Mouse (Mus musculus): Measurements from ENCODE around the gene Vmn1r213. TPM values are rescaled to one million over a fixed set of nuclear protein-coding genes. Genes with fewer than 3 reads are reported as not detected.

Gene Vmn1r213
- not detected in 2 replicates for total RNA-seq (2015)
- not detected in 2 replicates for total RNA-seq (2017)

DNA sequence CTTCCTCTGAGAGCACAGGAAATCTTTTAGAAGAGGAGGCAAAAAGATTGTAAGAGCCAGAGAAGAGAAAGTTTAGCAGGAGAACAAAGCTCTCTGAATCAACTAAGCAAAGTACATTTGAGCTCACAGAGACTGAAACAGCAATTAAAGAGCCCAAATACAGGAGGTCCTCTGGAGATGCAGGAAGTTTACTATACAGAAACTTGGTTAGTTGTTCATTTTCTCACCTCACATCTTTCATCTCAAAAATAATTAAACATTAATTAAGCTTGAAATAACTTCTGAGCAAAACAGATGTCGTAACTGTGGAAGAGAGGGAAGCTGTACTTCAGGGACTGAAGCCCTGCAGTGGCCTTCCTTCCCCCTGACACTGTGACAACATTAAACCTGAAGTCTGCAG lies at the start of gene Vmn1r213:
Gene Vmn1r213, plus strand, starts transcription at position 301 of the 400 bp plus-strand sequence.
- no peak for ATAC-seq (ENCODE audit: poor library complexity, severe bottlenecking)

DNA sequence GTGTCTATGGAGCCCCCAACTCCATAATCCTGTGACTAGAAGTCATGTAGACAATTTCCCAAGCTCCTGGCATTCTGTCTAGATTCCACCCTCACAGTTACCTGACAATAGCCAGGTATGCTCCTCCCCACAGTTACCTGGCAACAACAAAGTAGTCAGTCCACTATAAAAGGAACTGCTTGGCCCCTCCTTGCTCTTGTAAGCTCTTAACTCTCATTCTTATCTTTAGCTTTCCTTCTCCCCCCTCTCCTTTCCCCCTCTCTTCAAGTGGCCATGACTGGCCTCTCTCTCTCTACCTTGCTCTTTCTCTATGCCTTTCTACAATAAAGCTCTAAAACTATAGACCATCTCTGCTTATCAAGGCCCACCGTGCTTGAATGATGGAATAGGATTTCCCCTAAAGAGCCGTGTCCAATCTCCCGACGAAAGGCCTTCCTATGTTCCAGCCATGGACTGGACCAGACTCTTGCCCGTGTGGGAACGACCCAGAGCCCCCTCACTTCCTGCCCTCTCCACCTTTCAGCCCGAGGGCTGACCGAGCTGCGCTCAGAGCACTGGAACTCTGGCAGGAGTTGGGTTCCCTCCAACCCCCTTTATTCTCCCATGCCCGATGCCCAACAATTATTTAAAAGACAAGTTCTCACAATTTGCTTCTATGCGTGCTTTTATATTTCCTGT lies 17.1 kb upstream of the Vmn1r213 start:
- no peak for ATAC-seq (ENCODE audit: poor library complexity, severe bottlenecking)

DNA sequence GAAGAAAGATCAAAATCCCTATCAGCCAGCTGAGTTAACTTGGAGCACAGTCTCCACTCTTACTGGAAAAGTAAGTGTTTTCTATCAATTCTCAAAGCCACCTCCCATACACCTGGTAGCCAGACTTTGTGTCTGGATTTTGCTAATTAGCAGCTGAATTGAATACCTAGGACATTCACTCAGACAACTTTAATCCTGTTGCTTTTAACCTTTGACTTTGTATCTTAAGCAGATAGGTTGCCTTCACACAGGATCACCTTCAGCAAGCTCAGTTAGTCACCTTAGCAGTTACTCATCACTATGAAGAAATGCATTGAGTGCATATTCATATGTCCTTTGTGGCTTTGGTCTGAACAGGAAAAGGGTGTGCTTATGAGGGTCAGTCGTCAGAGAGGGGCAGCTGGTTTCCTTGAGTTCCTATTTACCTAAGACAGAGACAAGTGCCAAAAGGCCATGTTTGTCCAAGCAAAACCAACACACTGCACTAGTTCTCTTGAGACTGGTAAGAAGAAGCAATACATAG lies 15.2 kb upstream of the Vmn1r213 start:
- ATAC-seq (ENCODE audit: poor library complexity, severe bottlenecking), result no peak

DNA sequence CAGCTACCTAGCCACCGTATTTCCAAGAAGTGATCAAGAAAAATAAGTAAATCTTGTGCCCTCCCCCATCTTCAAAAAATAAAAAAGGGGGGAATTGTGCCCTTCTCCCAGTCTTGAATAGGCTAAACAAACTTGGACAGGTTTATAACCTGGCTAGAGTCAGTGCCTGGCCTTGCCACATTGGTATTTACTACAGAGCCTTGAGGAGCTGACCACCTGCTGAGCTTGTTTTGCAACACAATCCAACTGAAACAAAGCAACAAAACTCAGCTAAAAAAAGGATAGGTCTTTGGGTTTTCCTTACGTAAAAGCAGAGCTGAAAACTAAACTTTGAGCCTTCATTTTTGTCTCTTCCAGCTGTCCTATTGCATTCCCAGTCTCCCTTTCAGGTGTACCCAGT lies 14.7 kb upstream of the Vmn1r213 start:
- ATAC-seq (ENCODE audit: poor library complexity, severe bottlenecking), result no peak

DNA sequence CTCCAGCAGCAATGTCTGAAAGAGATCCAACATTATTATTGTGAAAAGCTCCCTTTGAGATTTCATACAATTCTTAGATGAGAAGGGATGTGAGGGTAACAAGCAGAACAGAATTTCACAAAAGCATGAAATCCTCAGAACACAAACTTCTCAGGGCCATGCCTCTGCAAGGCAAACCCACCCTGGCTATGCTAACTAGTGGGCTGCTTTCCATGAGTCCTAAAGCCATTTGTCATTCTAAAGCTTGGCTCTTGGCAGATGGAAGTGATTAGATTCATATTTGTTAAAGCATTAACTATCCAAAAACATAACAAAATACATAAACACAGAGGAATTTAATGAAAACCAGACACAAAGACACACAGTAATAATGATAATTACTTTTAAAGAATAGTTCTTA lies 10.7 kb downstream of the Vmn1r213 start:
- ATAC-seq (ENCODE audit: poor library complexity, severe bottlenecking), result no peak

DNA sequence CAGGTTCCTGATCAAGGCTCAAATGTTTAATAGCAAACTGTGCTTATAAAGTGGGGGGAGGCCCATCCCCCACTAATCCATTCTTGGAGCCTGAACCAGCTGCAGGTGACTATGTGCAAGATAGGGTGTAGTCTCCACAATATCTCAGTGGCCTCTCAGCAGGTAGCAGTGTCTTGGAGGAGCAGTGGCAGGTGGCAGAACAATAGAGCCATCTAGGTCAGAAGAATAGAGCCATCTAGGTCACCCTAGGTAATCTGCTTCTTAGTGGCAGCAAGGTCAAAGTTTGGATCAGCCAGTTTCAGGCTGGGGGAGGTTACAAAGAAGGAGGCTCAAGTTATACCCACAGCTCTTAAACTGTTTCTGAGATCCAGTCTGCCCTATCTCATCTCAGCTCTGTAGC lies 17.4 kb downstream of the Vmn1r213 start:
- no peak for ATAC-seq (ENCODE audit: poor library complexity, severe bottlenecking)

DNA sequence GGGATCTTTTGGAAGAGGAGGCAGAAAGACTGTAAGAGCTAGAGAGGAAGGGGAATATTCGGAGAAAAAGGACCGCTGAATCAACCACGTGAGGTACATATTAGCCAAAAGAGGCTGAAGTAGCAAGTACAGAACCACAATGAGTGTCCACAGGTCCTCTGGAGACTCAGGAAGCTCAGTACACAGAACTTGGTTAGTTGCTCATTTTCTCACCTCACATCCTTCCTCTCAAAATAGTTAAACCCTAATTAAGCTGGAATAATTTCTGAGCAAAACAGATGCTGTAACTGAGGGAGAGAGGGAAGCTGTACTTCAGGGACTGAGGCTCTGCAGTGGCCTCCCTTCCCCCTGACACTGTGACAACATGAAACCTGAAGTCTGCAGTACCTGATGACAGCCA lies 22.7 kb downstream of the Vmn1r213 start, which contains the start of gene Vmn1r214:
Gene Vmn1r214, plus strand, starts transcription at position 301 of the 400 bp plus-strand sequence.
- no peak for ATAC-seq (ENCODE audit: poor library complexity, severe bottlenecking)

DNA sequence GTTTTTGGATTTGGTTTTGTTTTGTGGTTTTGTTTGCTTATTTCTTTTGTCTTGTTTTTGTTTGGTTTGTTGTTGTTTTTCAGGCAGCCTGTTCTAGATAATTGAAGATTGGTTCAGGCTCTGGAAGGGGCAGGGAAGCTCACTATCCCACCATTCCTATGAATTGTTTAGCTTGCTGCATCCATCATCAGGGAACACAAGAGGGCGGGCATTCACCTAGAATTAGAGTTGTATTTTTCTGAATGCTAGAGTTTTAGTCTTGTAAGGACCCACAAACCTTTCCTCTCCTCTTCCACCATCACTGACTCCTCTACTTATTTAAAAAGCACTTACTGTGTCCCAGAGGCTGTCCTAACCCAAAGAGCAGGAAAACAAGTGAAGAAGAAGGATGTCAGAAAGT lies 50.3 kb downstream of the Vmn1r213 start:
- no peak for ATAC-seq (ENCODE audit: poor library complexity, severe bottlenecking)

Other genes with a start within 250 kb of the Vmn1r213 start
- not detected in 2 replicates for gene Vmn1r208, start 230.3 kb upstream of the Vmn1r213 start, total RNA-seq (2015)
- gene Vmn1r208, start 230.3 kb upstream of the Vmn1r213 start, total RNA-seq (2017), result not detected in 2 replicates
- not detected in 2 replicates for gene Vmn1r209, start 198.0 kb upstream of the Vmn1r213 start, total RNA-seq (2015)
- gene Vmn1r209, start 198.0 kb upstream of the Vmn1r213 start, total RNA-seq (2017), result not detected in 2 replicates
- not detected in 2 replicates for gene Vmn1r210, start 176.3 kb upstream of the Vmn1r213 start, total RNA-seq (2015)
- gene Vmn1r210, start 176.3 kb upstream of the Vmn1r213 start, total RNA-seq (2017), result not detected in 2 replicates
- gene Vmn1r211, start 150.1 kb upstream of the Vmn1r213 start, total RNA-seq (2015), result not detected in 2 replicates
- not detected in 2 replicates for gene Vmn1r211, start 150.1 kb upstream of the Vmn1r213 start, total RNA-seq (2017)
- not detected in 2 replicates for gene Vmn1r212, start 123.5 kb upstream of the Vmn1r213 start, total RNA-seq (2015)
- not detected in 2 replicates for gene Vmn1r212, start 123.5 kb upstream of the Vmn1r213 start, total RNA-seq (2017)
- not detected in 2 replicates for gene Vmn1r214, start 22.8 kb downstream of the Vmn1r213 start, total RNA-seq (2015)
- not detected in 2 replicates for gene Vmn1r214, start 22.8 kb downstream of the Vmn1r213 start, total RNA-seq (2017)
- not detected in 2 replicates for gene Vmn1r215, start 60.4 kb downstream of the Vmn1r213 start, total RNA-seq (2015)
- not detected in 2 replicates for gene Vmn1r215, start 60.4 kb downstream of the Vmn1r213 start, total RNA-seq (2017)
- gene Vmn1r217, start 110.6 kb downstream of the Vmn1r213 start, total RNA-seq (2015), result not detected in 2 replicates
- not detected in 2 replicates for gene Vmn1r217, start 110.6 kb downstream of the Vmn1r213 start, total RNA-seq (2017)
- gene Vmn1r218, start 125.5 kb downstream of the Vmn1r213 start, total RNA-seq (2015), result not detected in 2 replicates
- not detected in 2 replicates for gene Vmn1r218, start 125.5 kb downstream of the Vmn1r213 start, total RNA-seq (2017)
- not detected in 2 replicates for gene Vmn1r219, start 151.7 kb downstream of the Vmn1r213 start, total RNA-seq (2015)
- not detected in 2 replicates for gene Vmn1r219, start 151.7 kb downstream of the Vmn1r213 start, total RNA-seq (2017)
- gene Vmn1r220, start 180.3 kb downstream of the Vmn1r213 start, total RNA-seq (2015), result not detected in 2 replicates
- not detected in 2 replicates for gene Vmn1r220, start 180.3 kb downstream of the Vmn1r213 start, total RNA-seq (2017)
- gene Vmn1r221, start 206.5 kb downstream of the Vmn1r213 start, total RNA-seq (2015), result not detected in 2 replicates
- not detected in 2 replicates for gene Vmn1r221, start 206.5 kb downstream of the Vmn1r213 start, total RNA-seq (2017)
- gene Vmn1r222, start 228.3 kb downstream of the Vmn1r213 start, total RNA-seq (2015), result not detected in 2 replicates
- not detected in 2 replicates for gene Vmn1r222, start 228.3 kb downstream of the Vmn1r213 start, total RNA-seq (2017)
- gene Vmn1r223, start 239.5 kb downstream of the Vmn1r213 start, total RNA-seq (2015), result not detected in 2 replicates
- gene Vmn1r223, start 239.5 kb downstream of the Vmn1r213 start, total RNA-seq (2017), result not detected in 2 replicates